In genomic region chr11:28904596-28904995, GRCm38 (mm10) we compare ENCODE assay signal across 25 mouse cellular contexts. TPM values are rescaled to one million over a fixed set of nuclear protein-coding genes. Genes with fewer than 3 reads are reported as not detected.
DNase-seq lines count a peak whose midpoint lies in the region; ATAC-seq and TF ChIP-seq lines count a peak whose summit lies in the region.
"Had no signal": no experiment of that assay in that cellular context is flagged by ENCODE, and none has a peak within 500 bp of the region (broad histone marks: within the 10 kb centered on the region; RNA-seq: fewer than 3 reads in every experiment).

No protein-coding gene starts in this region.

- no peak overlapping the region for H3K4me3 ChIP-seq in embryonic facial prominence, embryonic 14.5 days (ENCODE audit: low read depth, low read length)
- H3K4me3 ChIP-seq in embryonic facial prominence, embryonic 10.5 days = no peak overlapping the region
- H3K4me3 ChIP-seq in gastrocnemius, adult 2 months = no peak overlapping the region
- H3K4me3 ChIP-seq: embryonic facial prominence, embryonic 12.5 days; forebrain, embryonic 13.5 days; heart, adult 2 months; heart, embryonic 15.5 days; hindbrain, embryonic 10.5 days; intestine, embryonic 15.5 days had no signal

- no peak for ATAC-seq in embryonic facial prominence, embryonic 14.5 days (ENCODE audit: low read depth)
- ATAC-seq: activated CD4-positive, CD25-positive, alpha-beta regulatory T cell, adult 4 months; forebrain, embryonic 13.5 days; intestine, embryonic 15.5 days; Patski had no signal

- no peaks in the 10 kb centered on the region for H3K27me3 ChIP-seq in embryonic facial prominence, embryonic 14.5 days (replicated peaks; ENCODE audit: control insufficient read depth, insufficient read depth, low read length)
- no peaks in the 10 kb centered on the region for H3K27me3 ChIP-seq in embryonic facial prominence, embryonic 10.5 days (replicated peaks; ENCODE audit: low read depth, poor library complexity, severe bottlenecking)
- H3K27me3 ChIP-seq: embryonic facial prominence, embryonic 12.5 days; forebrain, embryonic 13.5 days; heart, embryonic 15.5 days; intestine, embryonic 15.5 days; Patski had no signal

- no peak overlapping the region for H3K9ac ChIP-seq in embryonic facial prominence, embryonic 14.5 days (ENCODE audit: low read depth, low read length)
- H3K9ac ChIP-seq: embryonic facial prominence, embryonic 12.5 days; forebrain, embryonic 13.5 days; heart, embryonic 15.5 days; hindbrain, embryonic 14.5 days; intestine, embryonic 15.5 days had no signal

- H3K36me3 ChIP-seq in embryonic facial prominence, embryonic 14.5 days (ENCODE audit: control insufficient read depth, insufficient read depth, low read length) = no peaks in the 10 kb centered on the region
- H3K36me3 ChIP-seq in embryonic facial prominence, embryonic 10.5 days (replicated peaks) = no peaks in the 10 kb centered on the region
- H3K36me3 ChIP-seq: embryonic facial prominence, embryonic 12.5 days; heart, embryonic 15.5 days; hindbrain, embryonic 10.5 days; intestine, embryonic 15.5 days had no signal

- intact Hi-C loops in gastrocnemius, adult 2 months (cut with DNase I) = no loop called here
- intact Hi-C loops in heart, postnatal 14 days (cut with DNase I) = no loop called here

- H3K9me3 ChIP-seq in embryonic facial prominence, embryonic 14.5 days (ENCODE audit: control insufficient read depth, low read length) = no peaks in the 10 kb centered on the region
- H3K9me3 ChIP-seq in embryonic facial prominence, embryonic 10.5 days = no peaks in the 10 kb centered on the region
- H3K9me3 ChIP-seq: embryonic facial prominence, embryonic 12.5 days; forebrain, embryonic 13.5 days; heart, embryonic 15.5 days; hindbrain, embryonic 10.5 days; intestine, embryonic 15.5 days had no signal

- no peak overlapping the region for H3K27ac ChIP-seq in embryonic facial prominence, embryonic 14.5 days (replicated peaks; ENCODE audit: low read depth, low read length)
- no peak overlapping the region for H3K27ac ChIP-seq in embryonic facial prominence, embryonic 10.5 days (replicated peaks)
- peak overlapping the region; percentile 16; the same call in 1 of the 2 replicates for H3K27ac ChIP-seq in gastrocnemius, adult 2 months
- H3K27ac ChIP-seq: embryonic facial prominence, embryonic 12.5 days; forebrain, embryonic 13.5 days; heart, adult 2 months; heart, embryonic 15.5 days; hindbrain, embryonic 10.5 days; hindbrain, embryonic 14.5 days; intestine, embryonic 15.5 days had no signal

- no peak for TF ChIP-seq CTCF in gastrocnemius, adult 2 months (IDR thresholded peaks at IDR 0.05)

- 62% methylated on average over 2 of the region's 2 CpGs for WGBS in embryonic facial prominence, embryonic 14.5 days
- WGBS in embryonic facial prominence, embryonic 10.5 days = 89% methylated on average over 2 of the region's 2 CpGs

- peak; percentile 60 for DNase-seq in embryonic facial prominence, embryonic 14.5 days (ENCODE audit: low spot score)
- no peak for DNase-seq in embryonic facial prominence, embryonic 10.5 days (ENCODE audit: low spot score)
- no peak for DNase-seq in gastrocnemius, adult 2 months
- DNase-seq in gastrocnemius, postnatal 25 days = no peak
- peak; percentile 62 for DNase-seq in adipocyte (ENCODE audit: low spot score)
- peak; percentile 9 for DNase-seq in telencephalon, adult 2 months (ENCODE audit: low read depth, low spot score)
- no peak for DNase-seq in heart, postnatal 14 days
- DNase-seq: adrenal gland, adult 2 months; adrenal gland, postnatal 25 days; cerebellum, adult 2 months; cerebellum, postnatal 14 days; embryo, embryonic 11 days; gastrocnemius, postnatal 10 days; heart, adult 2 months had no signal

- no peaks in the 10 kb centered on the region for H3K4me1 ChIP-seq in embryonic facial prominence, embryonic 14.5 days (ENCODE audit: control insufficient read depth, insufficient read depth, low read length)
- peaks cover 10% of the 10 kb centered on the region for H3K4me1 ChIP-seq in embryonic facial prominence, embryonic 10.5 days
- H3K4me1 ChIP-seq: embryonic facial prominence, embryonic 12.5 days; forebrain, embryonic 13.5 days; hindbrain, embryonic 10.5 days; intestine, embryonic 15.5 days had no signal

- H3K4me2 ChIP-seq in embryonic facial prominence, embryonic 14.5 days (ENCODE audit: low read depth, low read length) = no peak overlapping the region
- H3K4me2 ChIP-seq: embryonic facial prominence, embryonic 12.5 days; forebrain, embryonic 13.5 days; heart, embryonic 11.5 days; heart, embryonic 15.5 days; hindbrain, embryonic 14.5 days; intestine, embryonic 15.5 days had no signal

RNA-seq across cellular contexts. Expression of gene Efemp1, which starts 51.6 kb away (rescaled TPM):
- polyA plus RNA-seq in embryonic facial prominence, embryonic 14.5 days (2014; fragmentation: Nextera tagmentation; extraction: Ambion mirVana) = 64.5 and 74.7 TPM in 2 replicates
- 5.5 and 10.2 TPM in 2 replicates for polyA plus RNA-seq in embryonic facial prominence, embryonic 10.5 days (2016; fragmentation: Nextera tagmentation; extraction: Ambion mirVana)
- total RNA-seq in gastrocnemius, adult 2 months (2021) = 10 to 100 TPM in 1 of 2 experiments, 1 to 10 TPM in 1; 8.0 to 12.4 TPM
- total RNA-seq in gastrocnemius, postnatal 25 days (2021) = 10 to 100 TPM in 1 of 2 experiments, 1 to 10 TPM in 1; 8.1 to 14.1 TPM
- total RNA-seq in heart, postnatal 14 days (2021) = 10 to 100 TPM; 15.3 to 18.1 TPM
- total RNA-seq: common myeloid progenitor, adult 5-6 weeks; MEL had no signal
- polyA plus RNA-seq: activated CD4-positive, CD25-positive, alpha-beta regulatory T cell, adult 4 months had no signal

Comparison
In these comparisons a context has a peak if more than half of its experiments do, and no peak if none do; other contexts are left out.
1. DNase-seq: peak in embryonic facial prominence, embryonic 14.5 days (single experiment), adipocyte (single experiment) and telencephalon, adult 2 months (single experiment); none in embryonic facial prominence, embryonic 10.5 days (single experiment), gastrocnemius, adult 2 months (single experiment), gastrocnemius, postnatal 25 days (single experiment) and heart, postnatal 14 days (0 of 2).